Mouse (Mus musculus): ENCODE measurements around the gene Galnt4.

GRCm38 (mm10) chr10:99093364-99093763, 14.6 kb upstream of the Galnt4 start:
- TF ChIP-seq ZC3H11A (IDR thresholded peaks at IDR 0.05; ENCODE audit: low read depth, low read length) (no peak), MAZ (IDR thresholded peaks at IDR 0.05; ENCODE audit: low read depth, low read length) (no peak), MEF2A (IDR thresholded peaks at IDR 0.05; ENCODE audit: extremely low read depth, insufficient replicate concordance, low read depth, low read length, poor library complexity, severe bottlenecking) (no peak), EP300 (IDR thresholded peaks at IDR 0.05; ENCODE audit: low read depth in 1 of 2, low read length in 2 of 2) (no peak), ZMIZ1 (IDR thresholded peaks at IDR 0.05; ENCODE audit: low read depth, low read length) (no peak), TAL1 (IDR thresholded peaks at IDR 0.05; ENCODE audit: low read length) (no peak), USF1 (IDR thresholded peaks at IDR 0.05; ENCODE audit: low read depth, low read length) (no peak), CTCF (IDR thresholded peaks at IDR 0.05 in 2 of 3, conservative IDR thresholded peaks at IDR 0.05 in 1 of 3; ENCODE audit: control insufficient read depth in 1 of 3, insufficient read depth in 1 of 3, low read depth in 2 of 3, low read length in 3 of 3, poor library complexity in 1 of 3, severe bottlenecking in 1 of 3) (no peak), NELFE (IDR thresholded peaks at IDR 0.05; ENCODE audit: low read depth, low read length) (no peak), RAD21 (IDR thresholded peaks at IDR 0.05; ENCODE audit: low read depth, low read length) (no peak), MAX (IDR thresholded peaks at IDR 0.05; ENCODE audit: low read length) (no peak), MAFK (IDR thresholded peaks at IDR 0.05; ENCODE audit: borderline replicate concordance, low read depth, low read length) (no peak), BHLHE40 (IDR thresholded peaks at IDR 0.05; ENCODE audit: borderline replicate concordance, low read depth, low read length) (no peak), POLR2A (IDR thresholded peaks at IDR 0.05; ENCODE audit: control insufficient read depth in 1 of 2, insufficient read depth in 1 of 2, low read depth in 1 of 2, low read length in 2 of 2, poor library complexity in 1 of 2) (no peak)

Measured in MEL (cell line).